Mouse (Mus musculus) T-cell, adult 2 months (primary cell): ENCODE measurements around the gene Aldh1l2.
"Not testable (repeated sequence)": the region's sequence is repeated elsewhere in the genome, so short reads cannot be mapped to it uniquely, and the experiment has no call there.

Source experiments
- DNase-seq: peaks from one replicate; pipeline ENCODE4 v3.0.0; 2022; ENCODE audit warnings: low spot score

Gene Aldh1l2

GRCm38 (mm10) chr10:83533910-83534283, at the start of gene Aldh1l2:
TSS of gene Aldh1l2 (minus strand) at chr10:83534140.
- DNase-seq = peak; percentile 18

- DNase-seq = no peak
Observed at GRCm38 (mm10) chr10:83565449-83566441, 31.8 kb upstream of the Aldh1l2 start.

GRCm38 (mm10) chr10:83563005-83563404, 29.1 kb upstream of the Aldh1l2 start:
- no peak for DNase-seq

GRCm38 (mm10) chr10:83545341-83545740, 11.4 kb upstream of the Aldh1l2 start:
- no peak for DNase-seq

GRCm38 (mm10) chr10:83544103-83544479, 10.2 kb upstream of the Aldh1l2 start:
- DNase-seq = peak; percentile 54

- peak; percentile 92 for DNase-seq
Observed at GRCm38 (mm10) chr10:83543439-83544102, 9.6 kb upstream of the Aldh1l2 start, which contains the start of gene Washc4. TSS of gene Washc4 (plus strand) at chr10:83543752.

GRCm38 (mm10) chr10:83542241-83542640, 8.3 kb upstream of the Aldh1l2 start:
- no peak for DNase-seq

- DNase-seq = no peak
Observed at GRCm38 (mm10) chr10:83540092-83540491, 6.2 kb upstream of the Aldh1l2 start.

- DNase-seq = no peak
Observed at GRCm38 (mm10) chr10:83539311-83539980, 5.5 kb upstream of the Aldh1l2 start.

- no peak for DNase-seq
Observed at GRCm38 (mm10) chr10:83536436-83536835, 2.5 kb upstream of the Aldh1l2 start.

- no peak for DNase-seq
Observed at GRCm38 (mm10) chr10:83533258-83533909, 556 bp downstream of the Aldh1l2 start.

- DNase-seq = no peak
Observed at GRCm38 (mm10) chr10:83530384-83530967, 3.5 kb downstream of the Aldh1l2 start.

GRCm38 (mm10) chr10:83524238-83524637, 9.7 kb downstream of the Aldh1l2 start:
- DNase-seq = not testable (repeated sequence)

GRCm38 (mm10) chr10:83520990-83521389, 12.9 kb downstream of the Aldh1l2 start:
- DNase-seq = no peak

- no peak for DNase-seq
Observed at GRCm38 (mm10) chr10:83513736-83514135, 20.2 kb downstream of the Aldh1l2 start.

GRCm38 (mm10) chr10:83511304-83511703, 22.6 kb downstream of the Aldh1l2 start:
- DNase-seq = no peak

GRCm38 (mm10) chr10:83508962-83509660, 24.8 kb downstream of the Aldh1l2 start:
- DNase-seq = peak; percentile 9

GRCm38 (mm10) chr10:83497321-83497720, 36.6 kb downstream of the Aldh1l2 start:
- DNase-seq = no peak

- no peak for DNase-seq
Observed at GRCm38 (mm10) chr10:83490506-83490905, 43.4 kb downstream of the Aldh1l2 start.

- no peak for DNase-seq
Observed at GRCm38 (mm10) chr10:83477286-83477685, 56.7 kb downstream of the Aldh1l2 start.

- DNase-seq = no peak
Observed at GRCm38 (mm10) chr10:83475226-83475625, 58.7 kb downstream of the Aldh1l2 start.
